Mouse (Mus musculus) intestine, postnatal 0 days (tissue): ENCODE measurements around the gene Gm49325. TPM values are rescaled to one million over a fixed set of nuclear protein-coding genes. Genes with fewer than 3 reads are reported as not detected.

Experiments
- ATAC-seq: fragments of 200-750 bp; cut with Nextera tagmentation; 2 replicates; pipeline ENCODE4 v1.8.0; 2017; ENCODE audit warnings: mild to moderate bottlenecking, moderate TSS enrichment, moderate library complexity
- H3K27ac ChIP-seq: fragments of 300-500 bp; sonication (generic); 2 replicates; pipeline ENCODE4 v1.5.1; 2014; ENCODE audit warnings: mild to moderate bottlenecking, low read depth, low read length, moderate library complexity
- H3K27me3 ChIP-seq: fragments of 300-500 bp; sonication (generic); replicated peaks from 2 replicates; pipeline ENCODE4 v1.6.1; 2014; ENCODE audit warnings: low read length, mixed read lengths; ENCODE audit not compliant: control insufficient read depth, insufficient read depth
- H3K36me3 ChIP-seq: fragments of 300-500 bp; sonication (generic); 2 replicates; pipeline ENCODE4 v1.6.1; 2014; ENCODE audit warnings: mild to moderate bottlenecking, moderate library complexity; ENCODE audit not compliant: control insufficient read depth, insufficient read depth
- H3K4me1 ChIP-seq: fragments of 300-500 bp; sonication (generic); replicated peaks from 2 replicates; pipeline ENCODE4 v1.6.1; 2014; ENCODE audit warnings: antibody characterized with exemption, low read length, mixed read lengths; ENCODE audit not compliant: control insufficient read depth, insufficient read depth
- H3K4me2 ChIP-seq: fragments of 300-500 bp; sonication (generic); replicated peaks from 2 replicates; pipeline ENCODE4 v1.6.1; 2014; ENCODE audit warnings: low read depth, mild to moderate bottlenecking, moderate library complexity
- H3K4me3 ChIP-seq: fragments of 300-500 bp; sonication (generic); 2 replicates; pipeline ENCODE4 v1.5.1; 2014; ENCODE audit warnings: low read depth, low read length
- H3K9ac ChIP-seq: fragments of 300-500 bp; sonication (generic); 2 replicates; pipeline ENCODE4 v1.6.1; 2014; ENCODE audit warnings: mild to moderate bottlenecking, low read depth, low read length
- H3K9me3 ChIP-seq: fragments of 300-500 bp; sonication (generic); 2 replicates; pipeline ENCODE4 v1.6.1; 2016; ENCODE audit warnings: mixed run types; ENCODE audit not compliant: control insufficient read depth
- CTCF ChIP-seq: sonication (generic); IDR thresholded peaks from 2 replicates; pipeline ENCODE4 v1.5.1; 2016; ENCODE audit warnings: low read depth, mild to moderate bottlenecking, control low read depth, antibody characterized with exemption, moderate library complexity
- WGBS: fragments of 180-500 bp; shearing (Covaris S2); extraction: QIAGEN DNeasy Blood & Tissue Kit; methylation state at CpG from one replicate; pipeline ENCODE4 v1.1.7; 2014; 5-methylcytosine and 5-hydroxymethylcytosine counted together
- polyA plus RNA-seq: library from polyadenylated mRNA; unstranded; fragments of >200 nt; fragmentation: Nextera tagmentation; extraction: Ambion mirVana; gene quantifications from 2 replicates; pipeline ENCODE4 v1.2.1, GENCODE M21; 2015

The Gm49325 gene
- polyA plus RNA-seq, 1 experiment from 2014 or later, result 18.9 TPM

DNA sequence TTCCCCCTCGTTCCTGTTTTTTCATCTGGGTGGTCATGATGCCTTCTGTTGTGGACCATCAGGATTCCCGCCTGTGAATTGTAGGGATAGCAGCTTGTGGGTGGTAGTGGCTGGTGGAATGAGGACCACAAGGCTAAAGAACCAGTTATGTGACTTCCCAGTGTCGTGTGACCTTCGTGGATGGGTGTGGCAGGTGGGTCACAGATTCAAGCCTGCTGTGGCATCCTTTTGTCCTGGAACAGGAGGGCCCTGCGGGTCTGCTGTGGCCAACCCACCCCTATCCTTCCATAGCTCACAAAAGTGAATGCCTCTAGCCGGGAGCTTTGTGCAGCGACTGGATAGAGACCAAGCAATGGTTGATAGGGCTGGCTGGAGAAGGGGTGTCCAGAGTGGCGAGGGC, 41.9 kb downstream of the Gm49325 start:
- no peaks in the 10 kb centered on the region for H3K9me3 ChIP-seq
- no peak overlapping the region for H3K9ac ChIP-seq
- ATAC-seq, result no peak
- H3K27ac ChIP-seq, result no peak overlapping the region
- no peak for TF ChIP-seq CTCF
- peaks cover 41% of the 10 kb centered on the region for H3K36me3 ChIP-seq
- no peaks in the 10 kb centered on the region for H3K27me3 ChIP-seq
- H3K4me2 ChIP-seq, result no peak overlapping the region
- 76% methylated on average over 8 of the region's 8 CpGs for WGBS
- no peaks in the 10 kb centered on the region for H3K4me1 ChIP-seq
- H3K4me3 ChIP-seq, result no peak overlapping the region

DNA sequence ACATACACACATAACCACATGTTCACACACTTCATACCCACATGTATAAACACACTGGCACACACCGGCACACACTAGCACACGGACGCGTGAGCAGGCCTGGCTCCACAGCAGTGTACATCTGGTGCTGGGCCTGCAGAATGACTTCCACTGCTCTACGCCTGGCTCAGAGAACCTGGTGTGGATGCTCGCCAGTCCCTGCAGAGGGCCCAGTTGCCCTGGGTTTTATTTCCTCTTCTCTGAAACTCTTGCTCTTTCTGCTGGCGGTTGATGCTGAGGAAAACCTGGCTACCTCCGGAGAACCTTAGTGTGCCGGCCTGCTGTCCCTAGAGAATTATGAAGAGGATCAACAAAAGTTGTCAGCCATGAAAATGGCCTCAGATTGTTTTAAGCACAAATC, 46.0 kb downstream of the Gm49325 start:
- no peaks in the 10 kb centered on the region for H3K9me3 ChIP-seq
- ATAC-seq, result no peak
- H3K36me3 ChIP-seq, result 0 out of 2 replicates have a peak, but pooled peaks cover under 1% of the 10 kb centered on the region

DNA sequence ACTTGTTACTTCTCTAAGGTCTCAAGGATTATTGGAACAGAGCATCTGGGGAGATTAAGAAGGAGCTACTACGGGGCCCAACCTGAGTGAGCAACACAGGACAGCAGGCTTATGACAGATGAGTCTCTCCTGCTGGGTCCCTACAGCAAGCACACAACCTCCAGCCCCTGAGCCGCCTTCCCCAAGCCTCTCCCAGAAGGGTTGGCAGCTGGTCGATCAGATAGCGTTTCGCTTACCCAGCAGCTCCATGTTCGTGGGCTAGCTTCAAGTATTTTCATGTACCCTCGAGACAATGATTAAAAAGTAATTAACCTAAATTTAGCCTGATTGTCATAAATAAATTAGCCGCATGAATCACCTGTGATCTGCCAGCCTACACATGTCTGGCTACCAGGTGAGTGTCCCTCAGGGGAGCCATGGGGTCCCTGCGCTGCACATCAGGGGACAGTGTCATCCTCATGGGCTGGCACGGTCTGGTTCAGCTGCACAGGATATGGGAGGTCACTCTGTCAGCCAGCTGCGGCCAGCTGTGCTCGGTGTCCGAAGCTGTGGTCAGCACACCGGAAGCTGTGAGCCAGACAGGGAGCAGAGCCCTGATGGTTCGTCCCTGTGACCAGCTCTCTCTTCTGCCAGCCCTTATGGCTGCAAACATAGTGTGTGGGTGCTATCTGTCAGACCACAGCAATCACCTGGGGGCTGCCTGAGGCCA, 52.4 kb downstream of the Gm49325 start:
- H3K27me3 ChIP-seq, result no peaks in the 10 kb centered on the region
- H3K9ac ChIP-seq, result no peak overlapping the region
- H3K9me3 ChIP-seq, result no peaks in the 10 kb centered on the region
- H3K36me3 ChIP-seq, result no peaks in the 10 kb centered on the region
- no peaks in the 10 kb centered on the region for H3K4me1 ChIP-seq
- H3K27ac ChIP-seq, result no peak overlapping the region
- TF ChIP-seq CTCF, result no peak
- WGBS, result 51% methylated on average over 15 of the region's 15 CpGs
- no peak overlapping the region for H3K4me3 ChIP-seq
- no peak for ATAC-seq
- no peak overlapping the region for H3K4me2 ChIP-seq

More for the DNA sequence above, 46.0 kb downstream of the Gm49325 start:
- WGBS, result 87% methylated on average over 9 of the region's 9 CpGs
- Histone ChIP-seq H3K27ac (no peak overlapping the region), H3K27me3 (no peaks in the 10 kb centered on the region), H3K4me1 (no peaks in the 10 kb centered on the region), H3K9ac (no peak overlapping the region), H3K4me3 (no peak overlapping the region), H3K4me2 (no peak overlapping the region)
- no peak for TF ChIP-seq CTCF

DNA sequence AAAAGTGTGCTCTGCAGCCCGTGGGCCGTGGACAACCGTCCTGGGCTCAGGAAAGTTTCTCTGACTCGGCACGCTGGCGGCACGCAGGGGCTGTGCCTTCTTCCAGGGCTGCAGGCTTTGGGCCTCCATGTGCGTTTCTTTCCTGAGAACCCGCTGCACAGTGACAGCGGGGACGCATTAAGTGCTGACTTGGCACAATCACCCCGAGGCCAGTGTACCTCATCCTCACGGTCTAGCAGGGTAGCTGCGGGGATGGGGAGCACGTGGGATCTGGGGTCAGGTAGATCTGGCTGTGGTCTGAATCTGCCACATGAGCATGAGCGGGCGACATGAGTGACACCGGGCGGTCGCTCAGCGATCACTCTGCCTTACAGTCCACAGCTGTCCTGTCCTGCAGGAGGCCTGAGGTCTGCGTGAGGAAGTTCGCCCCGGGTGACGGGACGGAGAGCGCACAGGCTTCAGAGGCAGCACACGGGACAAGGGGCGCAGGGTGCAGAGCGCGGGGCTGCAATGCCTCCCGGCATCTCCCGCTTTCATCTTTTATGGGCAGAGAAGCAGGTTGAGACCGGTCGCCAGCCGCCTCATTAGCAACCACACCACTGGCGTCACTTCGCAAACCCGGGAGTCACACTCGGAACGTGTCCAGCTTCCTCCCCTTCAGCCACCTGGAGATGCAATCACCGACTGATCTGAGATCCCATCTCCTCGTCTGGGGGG, 58.1 kb downstream of the Gm49325 start:
- Histone ChIP-seq H3K4me1 (no peaks in the 10 kb centered on the region), H3K9me3 (no peaks in the 10 kb centered on the region), H3K36me3 (no peaks in the 10 kb centered on the region), H3K4me3 (no peak overlapping the region), H3K27ac (no peak overlapping the region), H3K27me3 (no peaks in the 10 kb centered on the region), H3K9ac (no peak overlapping the region), H3K4me2 (no peak overlapping the region)
- 42% methylated on average over 43 of the region's 43 CpGs for WGBS
- ATAC-seq, result no peak
- no peak for TF ChIP-seq CTCF

DNA sequence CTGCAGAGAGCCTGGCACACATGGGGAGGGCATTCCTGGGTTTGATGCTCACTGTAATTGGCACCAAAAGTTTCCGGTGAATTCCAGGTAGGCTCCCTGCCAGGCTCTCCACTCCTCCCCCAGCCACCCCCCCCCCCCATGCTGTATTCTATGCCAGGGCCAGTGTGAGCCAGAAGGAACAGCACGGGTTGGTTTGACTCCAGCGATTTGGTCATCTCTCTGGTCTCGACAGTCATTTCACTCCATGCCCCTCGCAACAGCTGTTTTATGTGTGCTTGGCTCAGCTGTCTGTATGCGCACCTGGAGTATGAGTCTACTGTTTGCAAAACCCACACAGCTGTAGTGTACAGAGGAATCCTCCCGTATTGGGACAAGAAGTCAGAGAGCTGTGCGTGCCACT, 60.3 kb downstream of the Gm49325 start:
- WGBS, result 68% methylated on average over 8 of the region's 8 CpGs
- H3K27me3 ChIP-seq, result no peaks in the 10 kb centered on the region
- ATAC-seq, result no peak

DNA sequence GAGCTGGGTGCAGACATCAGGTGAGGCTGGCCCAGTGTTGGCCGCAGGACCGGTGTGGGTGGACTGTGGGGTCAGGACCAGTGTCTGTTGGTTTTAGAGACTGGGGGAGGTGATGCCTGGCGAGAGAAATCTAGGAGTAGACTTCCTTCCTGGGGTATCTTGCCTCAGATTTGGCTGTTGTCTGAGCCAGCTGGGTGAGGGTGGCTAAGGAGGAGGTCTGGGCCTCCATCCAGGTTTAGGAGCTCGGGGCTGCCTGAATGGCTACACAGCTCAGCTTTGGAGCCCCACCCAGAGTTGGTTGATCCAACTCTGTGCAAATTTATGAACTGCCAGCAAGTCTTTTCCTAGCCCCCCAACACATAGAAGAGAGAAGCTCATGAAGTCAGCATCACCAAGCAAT, 61.4 kb downstream of the Gm49325 start:
- H3K36me3 ChIP-seq, result no peaks in the 10 kb centered on the region
- 79% methylated on average over 4 of the region's 4 CpGs for WGBS
- ATAC-seq, result no peak
- TF ChIP-seq CTCF, result no peak
- no peak overlapping the region for H3K4me2 ChIP-seq
- H3K9ac ChIP-seq, result no peak overlapping the region
- H3K27ac ChIP-seq, result no peak overlapping the region
- no peaks in the 10 kb centered on the region for H3K4me1 ChIP-seq
- no peak overlapping the region for H3K4me3 ChIP-seq
- H3K9me3 ChIP-seq, result no peaks in the 10 kb centered on the region
- H3K27me3 ChIP-seq, result no peaks in the 10 kb centered on the region

More for the DNA sequence above, 60.3 kb downstream of the Gm49325 start:
- H3K4me2 ChIP-seq, result no peak overlapping the region
- no peaks in the 10 kb centered on the region for H3K9me3 ChIP-seq
- H3K27ac ChIP-seq, result no peak overlapping the region
- H3K4me3 ChIP-seq, result no peak overlapping the region
- TF ChIP-seq CTCF, result no peak
- no peak overlapping the region for H3K9ac ChIP-seq
- no peaks in the 10 kb centered on the region for H3K36me3 ChIP-seq
- no peaks in the 10 kb centered on the region for H3K4me1 ChIP-seq
